Mouse (Mus musculus): Measurements from ENCODE around the gene Chmp5.

DNA sequence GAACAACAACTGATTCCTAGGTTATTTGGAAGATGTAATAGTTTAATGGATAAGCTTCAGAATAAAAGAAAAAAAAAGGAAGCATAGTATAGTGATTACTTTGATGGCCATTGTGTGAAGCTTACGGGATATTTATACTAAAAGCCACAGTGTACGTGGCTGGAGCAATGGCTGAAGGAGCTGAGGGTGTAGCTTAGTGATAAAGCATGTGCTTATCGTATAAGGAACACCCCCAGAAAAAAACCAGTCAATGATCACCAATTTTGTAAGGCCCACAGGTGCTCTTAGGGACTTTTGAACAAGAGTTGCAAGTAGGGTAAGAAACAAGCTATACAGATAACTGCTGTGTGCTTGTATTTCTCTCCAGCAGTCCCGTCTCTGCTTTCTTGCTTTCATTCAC is 49.7 kb downstream of the Chmp5 start:
- TF ChIP-seq CTCF (IDR thresholded peaks at IDR 0.05) (no peak), POLR2A (IDR thresholded peaks at IDR 0.05; ENCODE audit: insufficient read depth, low read depth, low read length) (no peak)

Measured in heart, adult 2 months (tissue).